Mouse (Mus musculus) liver, embryonic 16.5 days (tissue): Measurements from ENCODE around the gene Cox17. TPM values are rescaled to one million over a fixed set of nuclear protein-coding genes. Genes with fewer than 3 reads are reported as not detected.

Experiments used
- ATAC-seq: fragments of 200-750 bp; cut with Nextera tagmentation; 2 replicates; pipeline ENCODE4 v1.8.0; 2017; ENCODE audit warnings: low read depth, mild to moderate bottlenecking, moderate number of reproducible peaks, moderate library complexity
- H3K27ac ChIP-seq: fragments of 300-500 bp; sonication (generic); 2 replicates; pipeline ENCODE4 v1.5.1; 2014; ENCODE audit warnings: mild to moderate bottlenecking, low read length
- H3K27me3 ChIP-seq: fragments of 300-500 bp; sonication (generic); 2 replicates; pipeline ENCODE4 v1.6.1; 2014; ENCODE audit warnings: low read depth, low read length, mixed read lengths; ENCODE audit not compliant: control insufficient read depth, insufficient read depth
- H3K36me3 ChIP-seq: fragments of 300-500 bp; sonication (generic); 2 replicates; pipeline ENCODE4 v1.6.1; 2014; ENCODE audit warnings: mild to moderate bottlenecking; ENCODE audit not compliant: control insufficient read depth, insufficient read depth
- H3K4me1 ChIP-seq: fragments of 300-500 bp; sonication (generic); 2 replicates; pipeline ENCODE4 v1.6.1; 2014; ENCODE audit warnings: low read depth, low read length, mixed read lengths; ENCODE audit not compliant: control insufficient read depth
- H3K4me2 ChIP-seq: fragments of 300-500 bp; sonication (generic); 2 replicates; pipeline ENCODE4 v1.6.1; 2014; ENCODE audit warnings: low read depth, low read length, mixed read lengths
- H3K4me3 ChIP-seq: fragments of 300-500 bp; sonication (generic); 2 replicates; pipeline ENCODE4 v1.5.1; 2014; ENCODE audit warnings: low read depth, mild to moderate bottlenecking, low read length
- H3K9ac ChIP-seq: fragments of 300-500 bp; sonication (generic); 2 replicates; pipeline ENCODE4 v1.6.1; 2014; ENCODE audit warnings: low read depth, low read length
- H3K9me3 ChIP-seq: fragments of 300-500 bp; sonication (generic); replicated peaks from 2 replicates; pipeline ENCODE4 v1.6.1; 2016; ENCODE audit warnings: low read length; ENCODE audit not compliant: control insufficient read depth
- WGBS: fragments of 180-500 bp; shearing (Covaris S2); extraction: QIAGEN DNeasy Blood & Tissue Kit; methylation state at CpG from one replicate; pipeline ENCODE4 v1.1.7; 2014; ENCODE audit not compliant: insufficient replicate concordance; 5-methylcytosine and 5-hydroxymethylcytosine counted together
- polyA plus RNA-seq: library from polyadenylated mRNA; unstranded; fragments of >200 nt; fragmentation: Nextera tagmentation; extraction: Ambion mirVana; gene quantifications from 2 replicates; pipeline ENCODE4 v1.2.1, GENCODE M21; 2015

Gene Cox17
- polyA plus RNA-seq, 1 experiment from 2014 or later, result 209 TPM

- H3K27me3 ChIP-seq, result no peaks in the 10 kb centered on the region
- no peaks in the 10 kb centered on the region for H3K9me3 ChIP-seq
- peaks cover 33% of the 10 kb centered on the region for H3K4me1 ChIP-seq
- peaks cover 11% of the 10 kb centered on the region for H3K36me3 ChIP-seq
- ATAC-seq, result no peak
- H3K4me2 ChIP-seq, result no peak overlapping the region
- WGBS, result 68% methylated on average over 3 of the region's 3 CpGs
- no peak overlapping the region for H3K27ac ChIP-seq
- H3K4me3 ChIP-seq, result no peak overlapping the region
- no peak overlapping the region for H3K9ac ChIP-seq
These were observed 1.7 kb upstream of the Cox17 start for GRCm38 (mm10) chr16:38344941-38345725.

- Histone ChIP-seq H3K27me3 (no peaks in the 10 kb centered on the region), H3K36me3 (peaks cover 33% of the 10 kb centered on the region), H3K4me1 (peaks cover 36% of the 10 kb centered on the region), H3K27ac (peak overlapping the region; percentile 51), H3K4me3 (peak overlapping the region; percentile 96), H3K9ac (peak overlapping the region; percentile 95), H3K4me2 (peak overlapping the region; percentile 80), H3K9me3 (no peaks in the 10 kb centered on the region)
- WGBS, result 28% methylated on average over 6 of the region's 6 CpGs
- ATAC-seq, result no peak
These were observed 797 bp downstream of the Cox17 start for GRCm38 (mm10) chr16:38347588-38347987.

GRCm38 (mm10) chr16:38348217-38348761 lies 1.5 kb downstream of the Cox17 start:
- Histone ChIP-seq H3K4me3 (peak overlapping the region; percentile 96), H3K9me3 (no peaks in the 10 kb centered on the region), H3K4me2 (peak overlapping the region; percentile 80), H3K36me3 (peaks cover 36% of the 10 kb centered on the region), H3K9ac (peak overlapping the region; percentile 51), H3K4me1 (peaks cover 36% of the 10 kb centered on the region), H3K27me3 (no peaks in the 10 kb centered on the region), H3K27ac (peak overlapping the region; percentile 5)
- WGBS, result 47% methylated on average over 9 of the region's 9 CpGs
- no peak for ATAC-seq

- ATAC-seq, result no peak
- Histone ChIP-seq H3K9me3 (no peaks in the 10 kb centered on the region), H3K36me3 (peaks cover 38% of the 10 kb centered on the region), H3K27ac (peak overlapping the region; percentile 85), H3K4me2 (peak overlapping the region; percentile 54), H3K4me1 (peaks cover 39% of the 10 kb centered on the region), H3K4me3 (peak overlapping the region; percentile 20), H3K9ac (peak overlapping the region; percentile 61), H3K27me3 (no peaks in the 10 kb centered on the region)
- 76% methylated on average over 2 of the region's 2 CpGs for WGBS
These were observed 3.1 kb downstream of the Cox17 start for GRCm38 (mm10) chr16:38349881-38350280.

- peak overlapping the region; percentile 85 for H3K27ac ChIP-seq
- no peaks in the 10 kb centered on the region for H3K9me3 ChIP-seq
- H3K27me3 ChIP-seq, result no peaks in the 10 kb centered on the region
- peak; percentile 69 for ATAC-seq
- H3K4me2 ChIP-seq, result peak overlapping the region; percentile 54
- H3K9ac ChIP-seq, result peak overlapping the region; percentile 61
- peaks cover 38% of the 10 kb centered on the region for H3K36me3 ChIP-seq
- 32% methylated on average over 7 of the region's 7 CpGs for WGBS
- H3K4me3 ChIP-seq, result peak overlapping the region; percentile 20
- H3K4me1 ChIP-seq, result peaks cover 37% of the 10 kb centered on the region
These were observed 3.6 kb downstream of the Cox17 start for GRCm38 (mm10) chr16:38350361-38350855.

- peaks cover 37% of the 10 kb centered on the region for H3K4me1 ChIP-seq
- ATAC-seq, result no peak
- H3K4me2 ChIP-seq, result peak overlapping the region; percentile 54; the same call in 1 of the 2 replicates
- H3K4me3 ChIP-seq, result no peak overlapping the region
- 0 out of 2 replicates have a peak overlapping the region, but pooled peaks have one; percentile 61 for H3K9ac ChIP-seq
- WGBS, result 64% methylated on average over 6 of the region's 6 CpGs
- no peaks in the 10 kb centered on the region for H3K9me3 ChIP-seq
- peaks cover 38% of the 10 kb centered on the region for H3K36me3 ChIP-seq
- peak overlapping the region; percentile 85 for H3K27ac ChIP-seq
- no peaks in the 10 kb centered on the region for H3K27me3 ChIP-seq
These were observed 4.1 kb downstream of the Cox17 start for GRCm38 (mm10) chr16:38350939-38351338.

- H3K27me3 ChIP-seq, result no peaks in the 10 kb centered on the region
- no peak overlapping the region for H3K4me3 ChIP-seq
- H3K4me2 ChIP-seq, result no peak overlapping the region
- H3K9ac ChIP-seq, result no peak overlapping the region
- H3K36me3 ChIP-seq, result peaks cover 38% of the 10 kb centered on the region
- 79% methylated on average over 7 of the region's 7 CpGs for WGBS
- H3K4me1 ChIP-seq, result peaks cover 34% of the 10 kb centered on the region
- no peak overlapping the region for H3K27ac ChIP-seq
- no peaks in the 10 kb centered on the region for H3K9me3 ChIP-seq
- no peak for ATAC-seq
These were observed 5.2 kb downstream of the Cox17 start for GRCm38 (mm10) chr16:38352031-38352430.

- Histone ChIP-seq H3K9ac (no peak overlapping the region), H3K27me3 (no peaks in the 10 kb centered on the region), H3K4me3 (no peak overlapping the region), H3K27ac (no peak overlapping the region), H3K9me3 (no peaks in the 10 kb centered on the region), H3K4me1 (peaks cover 30% of the 10 kb centered on the region), H3K4me2 (no peak overlapping the region), H3K36me3 (peaks cover 38% of the 10 kb centered on the region)
- ATAC-seq, result no peak
These were observed 6.1 kb downstream of the Cox17 start for GRCm38 (mm10) chr16:38352851-38353250.

- H3K36me3 ChIP-seq, result peaks cover 38% of the 10 kb centered on the region
- no peak for ATAC-seq
- H3K27me3 ChIP-seq, result no peaks in the 10 kb centered on the region
- H3K4me1 ChIP-seq, result peaks cover 25% of the 10 kb centered on the region
- H3K9me3 ChIP-seq, result no peaks in the 10 kb centered on the region
- H3K4me2 ChIP-seq, result no peak overlapping the region
- H3K27ac ChIP-seq, result no peak overlapping the region
- H3K9ac ChIP-seq, result no peak overlapping the region
- WGBS, result 79% methylated on average over 2 of the region's 2 CpGs
- H3K4me3 ChIP-seq, result no peak overlapping the region
These were observed 6.9 kb downstream of the Cox17 start for GRCm38 (mm10) chr16:38353642-38354041.
